ENCODE assay signal across 17 mouse cellular contexts in genomic region chr11:114649510-114649909, GRCm38 (mm10). TPM values are rescaled to one million over a fixed set of nuclear protein-coding genes. Genes with fewer than 3 reads are reported as not detected.
DNase-seq lines count a peak whose midpoint lies in the region; TF ChIP-seq lines count a peak whose summit lies in the region.
"Had no signal": no experiment of that assay in that cellular context is flagged by ENCODE, and none has a peak within 500 bp of the region (broad histone marks: within the 10 kb centered on the region; RNA-seq: fewer than 3 reads in every experiment).

No protein-coding gene starts in this region.

- H3K27ac ChIP-seq in gastrocnemius, adult 2 months = no peak overlapping the region
- H3K27ac ChIP-seq in left cerebral cortex, adult 2 months = no peak overlapping the region
- no peak overlapping the region for H3K27ac ChIP-seq in testis, adult 2 months (ENCODE audit: control insufficient read depth, insufficient read depth, low read depth, low read length)
- no peak overlapping the region for H3K27ac ChIP-seq in forebrain, embryonic 10.5 days
- H3K27ac ChIP-seq: hindbrain, embryonic 15.5 days; kidney, embryonic 15.5 days; lung, embryonic 15.5 days had no signal

- intact Hi-C loops in gastrocnemius, adult 2 months (cut with DNase I) = no loop called here
- intact Hi-C loops in left cerebral cortex, adult 2 months (cut with DNase I) = no loop called here

- DNase-seq in gastrocnemius, adult 2 months = no peak
- DNase-seq in gastrocnemius, postnatal 25 days = no peak
- no peak for DNase-seq in left cerebral cortex, adult 2 months (ENCODE audit: extremely low spot score in 1 of 2, low spot score in 2 of 2)
- DNase-seq in left cerebral cortex, adult 18-20 months (ENCODE audit: low spot score in 2 of 2) = no peak
- no peak for DNase-seq in testis, postnatal 14 days (ENCODE audit: low spot score)
- DNase-seq in right cerebral cortex, postnatal 25 days = no peak
- no peak for DNase-seq in forebrain, embryonic 10.5 days (ENCODE audit: extremely low spot score, low spot score)
- DNase-seq: cerebellum, adult 8-10 months; cerebellum, postnatal 36 days; embryo, embryonic 11 days; heart, postnatal 4 days; kidney, adult 11 months; thymus, postnatal 14 days had no signal

- no peak overlapping the region for H3K4me3 ChIP-seq in gastrocnemius, adult 2 months
- H3K4me3 ChIP-seq in left cerebral cortex, adult 2 months = no peak overlapping the region
- H3K4me3 ChIP-seq in testis, adult 2 months (ENCODE audit: control insufficient read depth, low read depth, low read length) = no peak overlapping the region
- H3K4me3 ChIP-seq in forebrain, embryonic 10.5 days = no peak overlapping the region
- H3K4me3 ChIP-seq: hindbrain, embryonic 15.5 days; kidney, embryonic 15.5 days; lung, embryonic 15.5 days had no signal

- H3K9me3 ChIP-seq in forebrain, embryonic 10.5 days = peaks cover 8% of the 10 kb centered on the region
- H3K9me3 ChIP-seq: hindbrain, embryonic 15.5 days; kidney, embryonic 15.5 days; lung, embryonic 15.5 days had no signal

- WGBS in forebrain, embryonic 10.5 days = 66% methylated on average over 4 of the region's 4 CpGs

- no peaks in the 10 kb centered on the region for H3K36me3 ChIP-seq in testis, adult 2 months (ENCODE audit: control insufficient read depth, insufficient read depth, low read length)
- no peaks in the 10 kb centered on the region for H3K36me3 ChIP-seq in forebrain, embryonic 10.5 days (replicated peaks)
- H3K36me3 ChIP-seq: hindbrain, embryonic 15.5 days; kidney, embryonic 15.5 days; lung, embryonic 15.5 days had no signal

- peak; percentile 25; the same call in 1 of the 2 replicates for TF ChIP-seq CTCF in gastrocnemius, adult 2 months (IDR thresholded peaks at IDR 0.05)
- TF ChIP-seq CTCF in left cerebral cortex, adult 2 months (IDR thresholded peaks at IDR 0.05) = peak; percentile 20
- peak; percentile 25; the same call in 1 of the 2 replicates for TF ChIP-seq CTCF in testis, adult 2 months (IDR thresholded peaks at IDR 0.05; ENCODE audit: control insufficient read depth, insufficient read depth, insufficient replicate concordance, low read depth, low read length)

- no peak for TF ChIP-seq POLR2A in testis, adult 2 months (IDR thresholded peaks at IDR 0.05; ENCODE audit: control insufficient read depth, low read depth, low read length)

- no peaks in the 10 kb centered on the region for H3K27me3 ChIP-seq in testis, adult 2 months (ENCODE audit: control insufficient read depth, insufficient read depth, low read length)
- H3K27me3 ChIP-seq in forebrain, embryonic 10.5 days (ENCODE audit: poor library complexity, severe bottlenecking) = peaks cover 14% of the 10 kb centered on the region; the same call in 1 of the 2 replicates
- H3K27me3 ChIP-seq: hindbrain, embryonic 15.5 days; lung, embryonic 15.5 days had no signal

- H3K4me1 ChIP-seq in testis, adult 2 months (ENCODE audit: control insufficient read depth, insufficient read depth, low read length) = no peaks in the 10 kb centered on the region
- H3K4me1 ChIP-seq in forebrain, embryonic 10.5 days = peaks cover 7% of the 10 kb centered on the region
- H3K4me1 ChIP-seq: kidney, embryonic 15.5 days; lung, embryonic 15.5 days had no signal

RNA-seq across cellular contexts. Expression of gene Rpl38, which starts 18.8 kb away (rescaled TPM):
- total RNA-seq in gastrocnemius, adult 2 months (2021) = 100 to 1,000 TPM; 544 to 670 TPM
- total RNA-seq in gastrocnemius, postnatal 25 days (2021) = 100 to 1,000 TPM; 462 to 524 TPM
- 100 to 1,000 TPM; 817 to 866 TPM for total RNA-seq in left cerebral cortex, adult 2 months (2021)
- 1,000 to 10,000 TPM in 1 of 2 experiments, 100 to 1,000 TPM in 1; 952 to 1,003 TPM for total RNA-seq in left cerebral cortex, adult 18-20 months (2021)
- 600 and 645 TPM in 2 replicates for polyA plus RNA-seq in testis, adult 2 months (2012; rRNA removed)
- polyA plus RNA-seq in forebrain, embryonic 10.5 days (2016; fragmentation: Nextera tagmentation; extraction: Ambion mirVana) = 1,134 and 1,162 TPM in 2 replicates

RNA-seq across cellular contexts. Expression of gene Ttyh2, which starts 25.7 kb away (rescaled TPM):
- total RNA-seq in gastrocnemius, adult 2 months (2021) = 10 to 100 TPM; 15.7 to 17.4 TPM
- 10 to 100 TPM; 17.9 to 20.1 TPM for total RNA-seq in gastrocnemius, postnatal 25 days (2021)
- 10 to 100 TPM; 18.5 to 18.6 TPM for total RNA-seq in left cerebral cortex, adult 2 months (2021)
- 10 to 100 TPM; 17.8 to 21.5 TPM for total RNA-seq in left cerebral cortex, adult 18-20 months (2021)
- 13.9 and 15.2 TPM in 2 replicates for polyA plus RNA-seq in testis, adult 2 months (2012; rRNA removed)
- 8.6 and 9.5 TPM in 2 replicates for polyA plus RNA-seq in forebrain, embryonic 10.5 days (2016; fragmentation: Nextera tagmentation; extraction: Ambion mirVana)
